Mouse (Mus musculus) embryonic fibroblast, embryonic 13.5 days (primary cell): Measurements from ENCODE around the gene Nutm1.

Source experiments
- CTCF ChIP-seq: IDR thresholded peaks from 2 replicates; pipeline ENCODE4 v1.5.1; 2011; ENCODE audit warnings: mild to moderate bottlenecking, control low read depth, low read length, moderate library complexity, borderline replicate concordance; ENCODE audit not compliant: insufficient read depth
- POLR2A ChIP-seq: IDR thresholded peaks from 2 replicates; pipeline ENCODE4 v1.6.1; 2011; ENCODE audit warnings: low read depth, mild to moderate bottlenecking, control low read depth, low read length, moderate library complexity

DNA sequence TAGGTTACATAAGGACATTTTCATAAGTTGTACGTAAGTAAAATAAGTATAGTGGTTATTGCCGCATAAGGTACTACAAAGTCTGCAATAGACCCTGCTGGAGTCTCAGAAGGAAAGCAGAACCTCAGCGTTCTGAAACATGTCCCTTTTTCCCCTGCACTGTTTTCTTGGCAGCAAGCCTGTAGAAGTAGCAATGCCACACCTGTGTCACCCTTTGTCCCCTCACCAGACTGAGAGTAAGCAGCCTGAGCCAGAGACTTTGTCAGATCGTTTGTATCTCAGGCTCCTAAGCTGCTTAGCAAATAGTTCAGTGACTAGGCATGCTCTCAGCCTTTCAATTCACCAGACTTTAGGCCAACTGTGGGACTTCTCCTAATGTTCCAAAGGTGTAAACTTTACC, 28.0 kb upstream of the Nutm1 start:
- TF ChIP-seq CTCF (no peak), POLR2A (no peak)
